Mouse (Mus musculus) adrenal gland, adult (tissue): ENCODE data around the gene Gm20388.

Experiments
- DNase-seq, 2 experiments: peaks; one replicate each; pipeline ENCODE4 v3.0.0; 2022 to 2023; ENCODE audit warnings: low spot score in 1 of 2; ENCODE audit not compliant: inconsistent age in 2 of 2

Gm20388 gene

DNA sequence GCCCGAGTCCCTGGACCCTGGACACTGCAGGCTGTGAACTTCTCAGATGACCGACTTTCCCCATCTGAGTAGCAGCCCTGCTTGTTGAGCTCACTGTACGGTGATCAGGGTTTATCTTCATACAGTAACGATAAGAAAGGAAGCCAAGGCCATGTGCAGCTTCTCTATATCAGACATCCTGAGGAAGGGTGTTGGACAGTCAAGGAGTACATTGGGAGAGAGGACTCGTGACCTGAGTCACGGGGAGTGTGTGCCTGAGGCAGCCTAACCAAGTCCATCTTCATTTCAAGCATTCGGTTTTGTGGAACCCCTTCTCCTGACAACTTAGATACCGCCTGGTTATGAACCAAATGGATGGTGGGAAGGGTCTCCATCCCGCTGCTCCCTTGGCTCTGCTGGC, 1964.9 kb downstream of the Gm20388 start:
- peak; percentile 47 to 62 for DNase-seq

DNA sequence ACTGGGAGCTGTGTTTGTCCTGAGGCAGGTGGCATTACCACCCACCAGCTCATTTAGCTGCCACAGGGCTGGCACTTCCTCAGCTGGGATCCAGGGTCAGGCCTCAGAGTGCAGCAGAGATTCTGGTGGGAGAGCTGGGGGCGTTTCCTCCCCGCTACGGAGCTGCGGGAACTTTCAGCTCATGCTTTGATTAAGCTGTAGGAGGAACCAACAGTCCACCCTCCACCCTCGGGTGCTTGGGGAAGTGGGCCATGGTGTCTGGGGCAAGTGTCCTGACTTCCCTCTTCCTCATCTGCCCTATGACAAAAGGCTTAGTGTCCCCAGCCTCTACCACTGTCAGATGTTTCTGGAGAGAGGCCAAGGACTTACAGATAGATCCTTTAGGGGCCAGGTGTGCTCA, 1966.6 kb downstream of the Gm20388 start:
- DNase-seq: no peak

DNA sequence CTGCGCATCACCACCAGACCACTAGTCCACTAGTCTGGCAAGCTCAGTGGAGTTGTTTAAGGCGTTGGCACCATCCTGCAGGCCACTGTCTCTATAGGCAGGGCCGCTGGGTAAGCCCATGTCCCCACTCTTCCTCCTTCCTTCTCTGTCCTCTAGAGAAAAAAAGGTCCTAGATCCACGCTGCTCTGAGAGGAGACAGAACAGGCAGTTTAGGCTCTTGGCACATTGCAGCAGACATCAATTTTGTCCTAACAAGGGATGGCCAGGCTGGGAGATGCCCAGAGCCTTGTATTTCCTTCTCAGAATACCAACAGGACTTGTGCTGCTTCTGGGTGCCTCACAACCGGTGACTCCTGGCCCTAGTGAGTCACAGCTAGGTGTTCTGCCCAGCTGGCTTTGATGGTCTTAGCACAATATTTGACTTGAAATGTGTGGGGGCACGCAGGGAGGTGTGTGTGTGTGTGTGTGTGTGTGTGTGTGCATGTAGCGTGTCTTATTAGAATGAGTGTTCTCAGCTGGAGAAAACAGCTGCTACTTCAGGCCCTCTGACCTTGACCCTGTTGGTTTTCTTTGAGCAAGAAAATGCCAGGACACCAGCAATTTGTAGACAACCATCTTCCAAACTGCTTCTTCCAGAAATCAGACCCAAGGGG, 1967.3 kb downstream of the Gm20388 start:
- DNase-seq: peak in 1 of 2 experiments; percentile 49

DNA sequence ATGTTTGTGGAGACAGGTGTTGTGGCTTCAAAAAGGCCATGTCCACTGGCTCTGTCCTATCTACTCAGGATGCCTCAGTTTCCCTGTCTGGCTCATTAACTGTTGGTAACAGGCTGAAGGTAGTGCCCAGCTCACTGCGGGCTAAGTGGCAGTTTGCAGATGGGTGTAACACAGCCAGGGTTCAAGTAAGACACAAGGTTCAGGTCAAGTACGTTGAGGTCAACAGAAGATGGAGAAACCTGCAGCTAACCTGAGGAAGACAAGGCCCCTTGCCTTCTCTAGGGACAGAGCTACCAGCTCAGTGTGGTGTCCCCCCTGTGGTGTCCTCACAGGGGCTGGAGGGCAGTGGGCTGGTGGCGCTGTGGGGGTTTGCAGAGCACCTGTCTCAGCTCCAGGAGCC, 1969.1 kb downstream of the Gm20388 start:
- no peak for DNase-seq

DNA sequence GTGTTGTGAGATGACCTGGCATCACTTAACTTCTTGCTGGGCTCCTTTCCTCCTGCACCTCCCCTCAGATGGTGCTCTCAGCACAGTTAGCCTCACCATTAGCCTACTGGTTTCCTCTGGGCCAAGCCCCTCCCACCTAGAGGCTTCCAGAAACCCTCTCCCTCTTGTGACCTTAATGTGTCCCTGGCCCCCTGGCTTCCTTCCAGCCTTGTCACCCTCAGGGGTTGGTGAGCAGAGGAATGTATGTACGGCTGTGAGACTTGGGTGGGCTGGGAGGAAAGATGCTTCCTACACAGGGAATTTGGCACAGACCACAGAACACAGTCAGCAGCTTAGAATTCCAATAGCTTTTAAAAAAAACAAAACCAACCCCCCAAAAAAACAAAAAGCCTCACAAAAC, 1970.2 kb downstream of the Gm20388 start:
- DNase-seq: peak in 1 of 2 experiments; percentile 62

DNA sequence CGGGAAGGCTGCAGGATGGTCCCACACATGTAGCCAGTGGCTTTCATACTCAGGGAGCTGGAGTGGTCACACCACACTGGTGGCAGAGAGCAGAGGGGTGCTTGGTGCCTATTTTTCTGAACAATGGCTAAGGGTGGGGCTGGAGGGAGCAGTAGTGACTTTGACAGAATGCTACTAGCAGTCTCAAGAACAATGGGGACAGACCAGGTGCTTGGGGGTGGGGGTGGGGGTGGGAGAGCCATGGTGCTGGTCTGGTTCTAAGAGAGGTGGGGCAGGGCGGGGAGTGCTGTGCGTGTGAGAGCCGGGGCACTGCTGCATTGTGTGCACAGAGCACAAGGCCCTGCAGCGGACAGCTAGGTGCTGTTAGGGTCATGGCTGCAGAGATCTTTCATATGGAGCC, 1971.3 kb downstream of the Gm20388 start:
- no peak for DNase-seq

DNA sequence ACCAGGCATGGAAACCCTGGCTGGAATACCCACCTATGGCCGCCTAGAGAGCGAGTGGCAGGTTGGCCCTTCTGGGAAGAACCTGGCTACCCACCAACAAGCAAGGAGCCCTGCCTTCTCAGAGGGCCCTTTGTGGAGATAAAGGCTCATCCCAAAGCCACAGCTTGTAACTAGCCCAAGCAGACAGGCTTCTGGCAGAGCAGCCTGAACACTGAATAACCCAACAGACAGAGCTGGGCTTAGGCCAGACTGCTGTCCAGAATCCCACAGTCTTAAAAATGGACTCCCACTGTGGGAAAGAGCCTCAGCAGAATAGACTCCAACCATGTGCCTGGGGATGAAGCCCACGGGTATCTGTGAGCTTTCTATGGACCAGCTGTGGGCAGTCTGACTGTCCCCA, 1973.5 kb downstream of the Gm20388 start:
- no peak for DNase-seq

DNA sequence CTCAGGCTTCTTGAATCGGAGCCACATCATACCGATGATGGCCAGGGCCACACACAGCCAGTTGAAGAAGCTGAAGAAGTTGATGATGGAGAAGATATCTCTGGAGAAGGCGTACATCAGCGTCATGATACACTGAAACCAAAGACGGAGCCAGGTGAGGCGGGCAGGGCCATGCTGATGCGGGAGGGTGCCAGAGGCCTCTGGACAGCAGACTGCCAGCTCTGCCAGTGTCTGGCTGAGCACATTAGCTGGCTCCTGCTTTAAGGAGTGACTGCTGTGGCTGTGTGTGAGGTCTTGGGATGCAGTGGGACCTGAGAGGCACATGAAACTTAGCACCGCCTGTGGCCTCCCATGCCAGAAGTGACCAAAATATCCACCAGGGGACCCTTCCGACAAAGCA, 1974.4 kb downstream of the Gm20388 start:
- DNase-seq: no peak

DNA sequence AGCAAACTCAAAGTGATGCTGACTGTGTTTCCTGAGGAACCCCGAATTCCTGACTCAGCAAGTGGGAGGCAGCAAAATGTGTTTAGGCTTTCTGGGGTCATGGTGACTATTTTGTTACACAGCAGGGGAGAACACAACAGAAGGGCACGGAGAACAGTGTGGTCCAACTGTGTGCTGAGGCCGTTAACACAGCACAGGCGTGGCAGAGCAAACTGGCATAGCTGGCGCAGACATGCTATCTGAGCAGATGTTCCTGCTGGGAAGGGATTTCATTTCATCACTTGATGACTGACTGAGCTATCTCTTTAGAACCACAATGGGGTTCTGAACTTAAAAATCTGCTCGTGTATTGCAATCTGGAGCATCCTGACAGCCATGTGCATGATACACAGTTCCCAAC, 1974.8 kb downstream of the Gm20388 start:
- no peak for DNase-seq

DNA sequence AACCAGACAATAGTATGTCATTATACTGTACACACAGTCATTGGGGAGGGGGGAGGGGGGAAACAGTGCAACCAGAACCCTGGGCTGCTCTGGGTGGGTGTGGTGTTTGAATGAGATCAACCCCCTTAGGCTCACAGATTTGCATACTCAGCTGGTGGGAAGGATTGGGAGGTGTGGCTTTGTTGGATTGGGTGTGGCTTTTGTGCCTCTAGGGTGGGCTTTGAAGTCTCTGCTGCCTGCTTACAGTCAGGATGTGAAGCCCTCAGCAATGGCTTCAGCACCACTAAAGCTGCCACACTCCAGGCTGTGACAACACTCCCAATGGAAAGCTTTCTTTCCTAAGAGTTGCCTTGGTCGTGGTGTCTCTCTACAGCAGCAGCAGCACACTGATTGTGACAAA, 1976.9 kb downstream of the Gm20388 start:
- DNase-seq: no peak

DNA sequence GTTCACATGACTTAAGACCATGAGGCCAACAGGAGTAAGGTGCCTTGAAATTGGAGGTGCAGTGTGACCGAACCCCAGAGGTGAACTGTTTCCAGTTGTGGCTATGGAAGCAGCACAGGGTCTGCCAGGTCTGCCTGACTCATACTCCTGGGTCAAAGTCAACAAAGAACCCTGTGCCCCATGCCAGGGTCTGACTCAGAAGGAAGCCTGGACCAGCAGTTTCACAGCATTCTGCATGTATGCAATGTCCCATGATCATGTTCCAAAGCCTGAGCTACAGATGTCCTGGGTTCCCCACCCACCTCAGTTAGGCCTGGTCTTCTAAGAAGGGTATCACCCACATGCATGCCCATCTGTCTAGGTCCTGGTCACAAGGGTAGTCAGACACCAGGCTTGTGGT, 1978.7 kb downstream of the Gm20388 start:
- DNase-seq: peak; percentile 72 to 84

DNA sequence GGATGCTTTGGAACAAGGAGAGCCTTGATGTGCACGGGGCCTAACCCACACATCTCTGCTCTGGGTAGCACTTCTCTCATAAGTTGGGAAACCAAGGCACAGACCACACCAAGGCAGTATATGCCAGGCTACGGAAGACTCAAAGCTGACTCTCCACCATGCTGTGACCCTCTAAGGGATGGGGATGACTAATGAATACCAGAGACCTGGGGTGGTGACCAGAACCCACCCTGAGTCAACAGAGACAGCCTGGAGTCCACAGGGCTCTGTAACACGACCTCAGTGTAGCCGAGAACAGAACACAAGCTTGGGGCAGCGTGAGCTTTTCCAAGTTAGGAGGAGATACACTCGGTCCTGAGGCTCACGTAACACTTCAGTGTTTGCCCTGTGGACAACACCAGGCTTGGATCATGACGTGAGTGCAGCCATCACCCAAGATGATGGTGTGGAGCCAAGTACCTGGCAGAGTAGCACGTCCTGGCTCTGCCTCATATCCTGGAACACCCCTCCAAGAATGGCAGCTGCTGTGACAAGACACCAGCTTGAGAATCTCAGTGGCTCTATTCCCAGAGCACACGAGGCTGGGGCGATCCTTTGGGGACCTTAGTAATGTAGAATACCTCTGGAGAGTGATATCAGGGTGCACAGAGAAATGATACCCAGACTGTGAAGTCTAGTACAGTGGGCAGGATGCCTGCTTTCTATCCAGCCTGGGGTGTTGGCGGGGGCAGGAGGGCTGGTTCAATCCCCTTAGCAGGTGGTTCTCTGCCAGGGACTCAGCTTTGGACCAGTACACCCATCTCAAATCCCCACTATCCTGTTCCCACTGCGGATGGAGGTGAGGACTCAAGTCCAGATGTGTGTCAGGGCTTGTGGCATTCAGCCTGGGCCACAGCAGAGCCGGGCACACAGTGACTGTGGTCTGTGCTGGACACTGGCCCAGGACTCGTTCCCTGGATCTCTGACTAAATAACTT, 1979.5 kb downstream of the Gm20388 start:
- DNase-seq: no peak

DNA sequence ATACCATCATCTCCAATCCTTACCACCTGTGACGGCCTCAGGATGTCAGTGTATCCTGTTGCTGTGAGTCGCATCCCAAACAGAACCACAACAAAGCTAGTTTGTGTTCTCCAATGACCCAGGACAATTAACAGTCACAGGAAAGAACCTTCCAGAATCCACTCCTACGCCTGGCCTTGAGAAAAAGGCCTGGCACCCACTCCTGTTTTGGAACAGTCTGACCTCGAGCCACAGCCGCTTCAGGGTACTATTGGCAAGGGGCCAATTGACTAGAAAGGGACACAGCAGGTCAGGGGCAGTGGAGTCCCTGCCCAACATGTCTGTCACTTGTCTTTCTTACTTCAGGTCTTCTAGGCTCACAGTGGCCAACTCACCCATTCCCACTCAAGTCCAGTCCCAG, 1982.2 kb downstream of the Gm20388 start:
- peak; percentile 78 to 87 for DNase-seq

DNA sequence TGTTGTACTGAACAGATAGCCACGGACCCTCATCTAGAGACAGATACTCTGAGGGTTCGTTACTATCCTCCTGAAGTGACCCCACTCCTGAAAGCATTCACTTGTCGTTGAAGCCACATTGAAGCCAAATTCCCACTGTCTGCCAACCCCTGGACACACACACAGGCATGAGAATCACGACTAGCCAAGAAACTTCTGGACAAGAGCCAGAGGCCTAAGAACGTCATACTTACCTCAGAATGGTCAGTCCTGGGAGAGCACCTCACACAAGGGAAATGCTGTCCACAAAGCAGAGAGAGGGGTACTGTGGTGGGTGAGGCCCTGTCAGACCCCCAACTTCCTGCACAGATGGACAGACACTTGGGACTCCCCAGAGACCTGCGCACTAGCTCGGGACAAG, 1985.3 kb downstream of the Gm20388 start:
- DNase-seq: no peak

DNA sequence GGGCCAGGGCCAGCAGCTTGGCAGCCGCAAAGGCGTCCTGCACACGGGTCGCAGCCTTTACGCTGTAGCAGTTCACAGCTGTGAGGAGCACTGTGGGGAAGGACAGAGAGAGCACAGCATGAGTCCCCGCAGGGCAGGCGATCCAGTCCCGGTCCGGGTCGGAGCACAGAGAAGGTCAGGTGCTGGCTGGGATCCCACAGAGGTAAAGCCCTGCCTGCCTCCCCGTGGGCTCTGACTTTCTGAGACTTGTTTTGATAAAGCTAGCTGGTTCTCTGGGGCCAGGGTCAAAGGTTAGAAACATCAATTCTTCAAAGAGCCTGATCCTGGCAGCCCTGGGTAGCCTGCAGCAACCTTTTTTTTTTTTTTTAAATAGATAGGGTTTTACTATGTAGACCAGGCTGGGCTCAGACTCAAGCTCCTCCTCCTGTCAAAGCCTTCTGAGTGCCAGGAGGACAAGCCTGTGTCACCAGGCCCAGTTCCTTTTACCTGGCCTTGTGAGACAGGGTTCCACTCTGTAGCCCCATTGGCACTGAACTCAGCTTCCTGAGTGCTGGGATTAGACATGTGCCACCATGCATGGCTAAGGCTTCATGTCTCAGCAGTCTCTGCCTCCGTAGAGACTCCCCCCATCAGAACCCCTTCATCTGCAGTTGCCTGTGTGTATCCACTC, 1986.0 kb downstream of the Gm20388 start:
- peak; percentile 42 to 71 for DNase-seq

DNA sequence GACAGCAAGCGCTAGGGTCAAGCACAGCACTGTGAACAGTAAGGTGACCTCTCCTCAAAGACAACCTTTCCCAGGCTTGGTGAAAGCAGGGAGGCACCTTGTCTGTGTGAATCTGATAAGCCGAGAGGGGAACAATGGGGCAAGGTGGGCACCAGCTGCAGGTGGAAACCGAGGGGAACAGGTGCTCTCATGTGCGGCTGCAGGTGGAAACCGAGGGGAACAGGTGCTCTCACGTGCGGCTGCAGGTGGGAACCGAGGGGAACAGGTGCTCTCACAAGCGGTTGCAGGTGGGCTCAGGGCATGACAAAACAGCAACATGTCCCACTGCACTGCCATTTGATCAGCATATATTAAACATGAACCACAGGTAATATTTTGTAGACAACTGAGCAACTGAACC, 1986.6 kb downstream of the Gm20388 start:
- DNase-seq: no peak

DNA sequence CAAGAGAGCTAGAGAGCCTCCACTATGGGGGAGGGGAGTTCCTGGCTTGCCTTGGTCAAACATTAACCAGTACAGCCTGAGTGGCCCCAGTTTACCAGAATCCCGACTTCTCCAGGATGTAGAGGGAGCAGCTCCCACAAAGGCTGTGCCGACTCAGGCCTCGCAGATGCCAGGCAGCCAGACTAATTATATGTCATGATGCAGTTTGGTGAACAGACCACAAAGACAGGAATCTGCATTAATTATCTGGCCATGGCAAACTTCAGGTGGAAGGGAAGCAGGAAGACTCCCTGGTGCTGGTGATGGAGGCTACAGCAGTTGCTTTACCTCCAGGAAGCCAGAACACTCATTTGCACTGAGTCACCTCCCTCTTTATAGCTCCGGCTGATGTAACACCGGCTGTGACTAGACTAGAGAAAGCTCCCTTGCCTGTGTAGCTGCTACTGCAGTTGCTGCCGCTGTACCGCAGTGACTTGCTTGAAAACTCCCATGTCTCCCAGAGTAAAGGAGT, 1987.3 kb downstream of the Gm20388 start:
- peak; percentile 71 to 87 for DNase-seq

DNA sequence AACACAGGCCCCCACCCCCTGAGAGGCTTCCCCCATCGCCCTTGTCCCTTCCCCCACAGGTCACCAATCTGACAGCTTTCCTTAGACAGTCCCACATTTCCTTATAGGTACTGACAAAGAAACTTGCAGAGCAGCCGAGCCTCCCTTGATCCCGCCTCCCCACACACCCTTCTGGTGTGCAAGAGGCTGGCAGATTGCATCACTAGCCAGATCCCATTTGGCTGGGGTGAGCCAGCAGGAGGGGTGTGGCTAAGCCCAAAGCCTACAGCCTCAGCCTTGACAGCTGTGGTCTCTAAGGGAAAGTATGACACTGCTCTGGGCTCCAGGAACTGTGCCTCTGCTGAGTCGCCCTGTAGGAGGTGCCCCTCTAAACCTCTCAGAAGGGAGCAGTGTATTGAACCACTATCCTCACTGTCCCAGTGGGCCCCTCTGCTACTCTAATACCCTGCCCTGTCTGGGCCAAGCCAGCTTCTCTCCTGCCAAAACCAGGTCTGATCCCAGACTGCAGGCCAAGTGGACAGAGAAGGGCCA, 1987.8 kb downstream of the Gm20388 start:
- peak; percentile 89 to 95 for DNase-seq

DNA sequence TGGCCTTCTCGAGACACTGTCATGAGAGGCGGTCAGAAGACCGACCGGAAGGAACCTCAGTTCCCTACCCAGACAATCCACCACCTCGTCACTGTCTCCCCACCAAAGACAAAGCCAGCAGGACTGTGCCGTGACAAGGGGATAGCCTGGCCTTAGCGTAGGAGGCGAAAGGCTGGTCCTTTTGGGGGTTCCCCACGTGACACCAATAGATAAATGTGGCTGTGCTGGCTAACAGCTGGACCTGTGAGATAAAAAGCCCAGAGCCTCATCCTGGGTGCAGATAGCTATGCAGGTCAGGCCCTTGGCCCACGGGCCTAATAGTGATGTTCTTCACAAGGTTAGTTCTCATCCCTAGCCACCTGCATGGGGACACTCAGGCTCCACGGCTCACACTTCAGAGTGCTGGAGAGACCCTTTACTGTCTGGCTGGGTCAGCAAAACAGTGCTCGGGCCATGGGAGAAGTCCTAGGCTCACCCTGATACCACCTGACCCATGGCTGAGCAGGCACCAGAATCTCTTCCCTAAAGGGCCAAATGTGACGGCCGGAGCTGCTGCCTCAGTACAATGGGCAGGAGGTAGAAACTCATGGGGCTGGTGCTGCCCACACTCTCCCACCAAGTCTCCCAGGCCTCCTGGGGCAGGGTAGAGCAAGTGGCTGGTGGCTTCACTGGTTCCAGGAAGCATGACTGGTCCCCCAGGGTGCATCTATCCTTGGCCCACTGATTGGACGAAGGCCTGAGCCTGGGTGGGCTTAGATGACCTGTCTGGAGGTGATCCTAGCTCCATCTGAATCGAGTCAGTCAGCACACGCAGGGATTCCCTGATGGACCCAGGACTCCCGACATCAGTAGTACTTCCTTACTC, 1988.8 kb downstream of the Gm20388 start:
- DNase-seq: peak in 1 of 2 experiments; percentile 45

DNA sequence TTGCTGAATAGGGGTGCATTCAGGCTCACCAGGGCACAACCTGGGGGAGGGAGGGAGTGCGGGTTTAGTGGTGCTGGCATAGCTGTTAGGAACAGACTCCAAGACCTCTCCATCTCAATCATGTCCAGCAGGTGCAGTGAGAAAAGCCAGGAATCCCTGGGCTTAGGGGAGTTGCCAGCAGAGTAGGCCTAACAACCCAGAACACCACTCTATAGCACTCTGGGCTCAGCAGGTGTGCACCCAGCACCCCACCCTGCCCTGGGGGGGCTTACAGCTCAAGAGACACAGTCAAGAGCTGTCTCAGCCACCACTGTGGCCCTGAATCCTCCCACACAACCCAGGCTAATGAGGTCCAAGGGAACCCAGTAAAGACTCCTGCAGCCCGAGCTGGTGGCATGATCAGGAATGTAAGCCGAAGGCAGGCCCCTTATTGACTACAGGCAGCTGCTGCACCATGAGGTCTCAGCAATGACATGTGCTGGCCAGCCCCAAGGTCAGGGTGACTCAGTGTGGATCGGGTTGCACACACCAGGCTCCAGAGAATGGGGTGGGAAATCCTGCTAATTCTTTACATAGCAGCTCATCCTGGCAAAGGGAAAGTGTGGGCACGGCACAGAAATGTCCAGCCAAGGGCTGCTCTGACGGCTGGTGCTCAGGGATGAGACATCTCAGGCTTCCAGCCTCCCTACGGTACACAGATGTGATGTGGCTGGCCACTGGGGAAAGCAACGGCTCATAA, 1991.0 kb downstream of the Gm20388 start:
- peak; percentile 88 to 94 for DNase-seq
